Mouse (Mus musculus) Patski (cell line): ENCODE data around the gene Col19a1. TPM values are rescaled to one million over a fixed set of nuclear protein-coding genes. Genes with fewer than 3 reads are reported as not detected.

Experiments used
- ATAC-seq: fragments of 100-300 bp; one replicate; pipeline ENCODE4 v1.8.0; 2021
- CTCF ChIA-PET: fragments of 350-600 bp; sonication (Branson Sonifier 250); formaldehyde crosslinking; loops from one replicate; lab custom pipeline; 2022; ENCODE audit warnings: inconsistent platforms; lab: Charles Lee
- POLR2A ChIA-PET: fragments of 350-600 bp; sonication (Branson Sonifier 250); formaldehyde crosslinking; loops from one replicate; lab custom pipeline; 2022; ENCODE audit warnings: antibody characterized with exemption, inconsistent platforms; lab: Charles Lee
- DNase-seq: peaks from one replicate; pipeline ENCODE4 v3.0.0-alpha.2; 2011; ENCODE audit warnings: low read depth, low spot score
- H3K27me3 ChIP-seq: fragments of 371-371 bp; one replicate; pipeline ENCODE4 v1.5.1; 2021
- CTCF ChIP-seq: fragments of 100-300 bp; IDR thresholded peaks from one replicate; pipeline ENCODE4 v1.5.1; 2021
- in situ Hi-C: fragments of 300-500 bp; cut with MboI; formaldehyde crosslinking; loops from 3 replicates; pipeline ENCODE4 v1.11.1; 2018; ENCODE audit warnings: low pct_unique_long_range_greater_than_20kb, mixed read lengths
- polyA plus RNA-seq: library from polyadenylated mRNA; unstranded; gene quantifications from one replicate; pipeline ENCODE4 v1.2.3, GENCODE M21; 2021

Gene Col19a1
- polyA plus RNA-seq, 1 experiment from 2014 or later, result not detected

DNA sequence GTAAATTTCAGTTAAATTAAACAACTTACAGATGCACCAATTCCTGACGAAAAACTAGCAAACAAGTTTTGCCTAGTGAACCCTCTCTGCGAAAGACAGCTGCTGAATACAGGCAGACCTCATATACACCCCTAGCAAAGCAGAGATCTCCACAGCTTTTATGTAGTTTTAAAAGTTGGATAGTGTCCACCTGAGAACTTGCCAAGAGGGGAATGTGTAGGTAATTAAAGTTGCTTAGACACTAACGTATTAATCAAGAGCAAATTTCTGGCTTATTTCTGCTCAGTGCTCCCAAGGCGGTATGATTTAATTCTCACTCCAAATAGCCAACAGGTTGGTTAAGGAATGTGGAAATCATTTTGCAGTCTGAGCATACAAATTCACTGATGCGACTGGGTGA lies 329.3 kb downstream of the Col19a1 start:
- CTCF ChIA-PET, result no interaction called here

DNA sequence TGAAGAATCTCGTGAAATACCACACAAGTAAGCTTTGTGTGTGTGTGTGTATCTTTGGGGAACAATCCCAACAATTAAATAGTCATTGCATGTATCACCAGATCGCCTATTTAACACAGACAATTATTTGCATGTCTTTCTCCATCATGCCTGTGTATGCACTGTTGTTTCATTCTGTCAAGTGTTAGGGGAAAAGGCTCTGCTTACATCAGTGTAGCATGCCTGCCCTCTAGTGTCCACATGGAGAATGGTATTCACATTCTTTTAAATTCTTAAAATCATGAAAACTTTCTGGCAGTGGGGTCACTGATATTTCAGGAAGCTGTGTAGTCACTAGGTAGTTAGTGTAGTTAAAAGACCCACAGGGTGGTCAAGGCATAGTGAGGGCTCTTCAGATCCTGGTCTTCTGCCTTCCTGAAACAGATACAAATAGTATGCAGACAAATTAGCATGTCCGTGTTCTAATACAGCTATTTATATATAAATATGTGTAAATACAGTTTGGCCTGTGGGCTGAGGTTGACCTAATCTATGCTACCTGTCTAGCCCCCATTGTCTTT lies 338.1 kb downstream of the Col19a1 start:
- in situ Hi-C loops, result loop anchor here (5.0 kb wide), 1 partner anchor 422 kb away; no protein-coding TSS in a partner anchor
- CTCF ChIA-PET, result interaction anchor here (1.6 to 1.9 kb wide), 5 partner anchors 9 to 422 kb away, joined by 5 to 13 read pairs (median 7); no protein-coding TSS in a partner anchor
- DNase-seq (peak; percentile 0), ATAC-seq (peak; percentile 62)
- peaks cover 31% of the 10 kb centered on the region for H3K27me3 ChIP-seq
- peak; percentile 74 for TF ChIP-seq CTCF
- POLR2A ChIA-PET, result no interaction called here

More for the DNA sequence above, 329.3 kb downstream of the Col19a1 start:
- in situ Hi-C loops, result no loop called here
- ATAC-seq, result no peak
- POLR2A ChIA-PET, result no interaction called here
- no peak for DNase-seq
- peaks cover 50% of the 10 kb centered on the region for H3K27me3 ChIP-seq
- TF ChIP-seq CTCF, result no peak

DNA sequence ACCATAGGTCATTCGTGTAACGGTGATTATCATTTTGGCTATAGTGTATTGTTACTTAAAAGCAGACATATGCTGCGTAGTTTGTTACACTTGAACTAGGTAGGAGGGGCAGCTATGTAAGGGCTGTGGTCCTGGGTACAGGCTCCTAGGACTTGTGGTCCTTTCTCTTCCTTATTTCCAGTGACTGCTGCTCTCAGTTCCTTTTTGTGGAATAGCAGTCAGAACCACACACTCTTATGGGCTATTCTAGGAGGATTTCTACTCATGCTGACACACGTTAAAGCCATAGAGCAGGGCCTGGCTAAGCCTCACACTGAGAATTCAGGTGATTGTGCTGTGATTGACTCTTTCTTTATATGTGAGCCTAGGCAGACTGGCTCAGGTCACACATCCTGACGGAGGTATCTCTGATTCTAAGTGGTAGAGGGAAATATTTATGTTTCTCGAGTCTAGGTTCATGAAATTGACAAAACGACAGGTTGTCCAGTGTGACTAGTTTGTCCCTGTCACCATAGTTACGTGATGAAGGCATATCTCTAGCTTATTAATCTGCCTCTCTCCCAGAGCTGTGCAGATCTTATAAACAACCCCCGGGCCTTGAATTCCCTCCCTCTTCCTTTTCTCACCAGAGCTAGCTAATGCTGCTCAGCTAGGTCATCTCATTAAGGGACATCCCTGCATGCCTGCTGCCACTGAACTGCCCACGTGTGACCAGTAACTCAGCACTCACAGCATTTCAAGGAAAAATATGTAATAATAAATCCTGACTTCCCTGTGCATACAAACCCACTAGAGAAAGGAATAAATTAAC lies 338.8 kb downstream of the Col19a1 start:
- peaks cover 34% of the 10 kb centered on the region for H3K27me3 ChIP-seq
- POLR2A ChIA-PET, result no interaction called here
- peak; percentile 26 for ATAC-seq
- CTCF ChIA-PET, result interaction anchor here (1.6 to 1.9 kb wide), 3 partner anchors 13 to 421 kb away, joined by 6 to 8 read pairs (median 7); no protein-coding TSS in a partner anchor
- in situ Hi-C loops, result loop anchor here (5.0 kb wide), 1 partner anchor 421 kb away; no protein-coding TSS in a partner anchor
- DNase-seq, result no peak
- no peak for TF ChIP-seq CTCF

DNA sequence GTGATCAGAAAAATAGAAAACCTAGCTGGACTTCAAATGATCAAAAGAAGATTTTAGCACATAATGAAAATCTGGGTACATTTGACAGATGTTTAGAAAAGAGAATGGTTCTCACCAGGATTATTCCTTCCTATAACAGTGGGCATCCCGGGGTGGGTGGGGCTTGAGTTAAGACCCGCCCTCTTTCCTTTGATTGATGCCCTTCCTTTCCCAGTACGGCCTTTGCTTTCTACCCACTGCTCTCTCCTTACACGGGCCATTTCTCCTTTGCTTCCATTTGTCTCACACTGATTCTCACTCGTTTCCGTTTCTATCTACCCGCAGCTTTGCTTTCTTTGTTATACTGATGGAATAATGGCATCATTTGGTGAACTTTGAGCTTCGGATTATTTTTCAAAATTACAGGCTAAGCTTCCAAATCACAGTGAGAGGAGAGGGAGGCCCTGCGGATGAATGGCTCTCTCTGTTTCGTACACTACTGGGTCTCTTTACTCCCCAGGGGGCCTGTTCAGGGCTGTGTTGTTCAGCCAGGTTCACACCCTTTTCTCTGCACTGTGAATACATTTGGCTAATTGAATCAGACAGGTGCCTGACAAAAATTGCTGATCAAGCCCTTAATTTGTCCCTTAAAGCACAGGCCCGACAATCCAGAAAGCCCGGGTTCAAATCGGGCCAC lies 341.4 kb downstream of the Col19a1 start:
- no peak for TF ChIP-seq CTCF
- in situ Hi-C loops, result loop anchor here (5.0 kb wide), 1 partner anchor 419 kb away; no protein-coding TSS in a partner anchor
- ATAC-seq (no peak), DNase-seq (no peak)
- ChIA-PET POLR2A (no interaction called here), CTCF (no interaction called here)
- peaks cover 26% of the 10 kb centered on the region for H3K27me3 ChIP-seq

DNA sequence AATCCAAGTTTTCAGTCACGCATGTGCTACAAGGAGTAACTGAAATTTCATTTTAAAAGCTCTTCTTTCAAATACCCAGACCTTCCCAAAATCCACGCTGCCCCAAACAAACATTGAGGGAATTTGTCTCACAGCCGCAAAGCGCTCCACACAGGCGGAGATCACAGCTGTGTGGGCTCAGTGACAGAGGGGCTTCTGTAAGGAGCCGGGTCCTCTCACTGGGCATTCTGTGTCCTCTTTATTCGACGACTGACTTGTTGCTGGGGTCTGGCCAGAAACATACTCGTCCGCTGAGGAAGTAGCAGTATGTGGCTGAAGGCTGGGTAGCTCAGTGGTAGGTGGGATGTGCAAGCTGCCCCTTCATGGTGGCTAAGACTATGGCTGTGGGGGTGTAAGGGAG lies 342.3 kb downstream of the Col19a1 start:
- ChIA-PET POLR2A (no interaction called here), CTCF (interaction anchor here (0.7 to 0.8 kb wide), 2 partner anchors 13 to 382 kb away, joined by 3 read pairs; no protein-coding TSS in a partner anchor)
- in situ Hi-C loops, result loop anchor here (5.0 kb wide), 1 partner anchor 418 kb away; no protein-coding TSS in a partner anchor
- TF ChIP-seq CTCF, result no peak
- no peak for ATAC-seq
- H3K27me3 ChIP-seq, result peaks cover 23% of the 10 kb centered on the region
- no peak for DNase-seq

DNA sequence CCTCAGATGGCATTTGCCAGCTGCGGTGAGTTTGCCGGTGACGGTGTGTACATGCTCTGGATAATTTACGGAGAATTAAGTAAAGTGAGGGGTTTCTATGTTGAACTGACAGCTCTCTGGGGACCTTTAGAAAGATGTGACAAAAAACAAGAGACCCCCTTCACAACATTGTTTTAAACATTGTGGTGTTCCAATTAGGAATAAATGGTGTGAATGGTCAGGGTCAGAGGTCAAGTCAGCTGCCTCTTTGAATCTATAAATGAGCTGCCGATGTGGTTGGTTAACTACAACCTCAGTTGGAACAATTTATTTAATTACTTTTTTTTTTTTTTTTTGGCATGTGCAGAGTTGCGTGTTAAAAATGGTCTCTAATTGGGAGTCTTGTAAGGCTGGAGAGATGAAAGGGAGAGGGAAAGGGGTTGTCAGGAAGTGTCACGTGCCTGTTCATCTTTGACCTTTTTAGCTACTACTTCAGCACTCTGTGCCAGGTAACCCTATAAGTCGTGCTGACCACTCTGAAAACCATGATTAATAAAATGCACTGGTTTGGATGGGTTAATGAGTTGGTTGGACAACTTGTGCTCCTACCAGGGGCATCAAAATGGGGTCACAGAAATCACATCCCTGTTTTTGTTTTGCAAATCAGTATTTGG lies 347.1 kb downstream of the Col19a1 start:
- peaks cover 32% of the 10 kb centered on the region for H3K27me3 ChIP-seq
- ChIA-PET CTCF (interaction anchor here (1.0 to 1.4 kb wide), 3 partner anchors 9 to 12 kb away, joined by 3 to 5 read pairs (median 3); no protein-coding TSS in a partner anchor), POLR2A (no interaction called here)
- DNase-seq, result no peak
- TF ChIP-seq CTCF, result no peak
- ATAC-seq, result no peak
- in situ Hi-C loops, result no loop called here

DNA sequence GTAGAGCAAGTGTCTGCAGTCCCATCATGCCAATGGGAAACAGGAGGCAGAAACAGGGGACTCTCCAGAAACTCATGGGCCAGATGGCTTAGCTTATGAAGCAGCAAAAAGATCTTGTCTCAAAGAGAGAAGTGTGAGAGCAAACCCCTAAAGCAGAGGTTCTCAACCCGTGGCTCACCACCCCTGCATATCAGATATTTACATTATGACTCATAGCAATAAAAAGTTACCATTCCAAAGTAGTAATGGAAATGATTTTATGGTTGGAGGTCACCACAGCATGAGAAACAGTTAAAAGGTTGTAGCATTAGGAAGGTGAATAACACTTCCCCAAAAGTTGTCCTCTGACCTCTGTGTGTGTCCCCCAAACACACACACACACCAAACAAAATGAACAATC lies 350.9 kb downstream of the Col19a1 start:
- H3K27me3 ChIP-seq, result peaks cover 52% of the 10 kb centered on the region
- no peak for TF ChIP-seq CTCF
- ATAC-seq (no peak), DNase-seq (no peak)
- POLR2A ChIA-PET, result no interaction called here
- in situ Hi-C loops, result no loop called here
- CTCF ChIA-PET, result interaction anchor here (1.1 kb wide), 1 partner anchor 13 kb away, joined by 6 read pairs; no protein-coding TSS in a partner anchor

DNA sequence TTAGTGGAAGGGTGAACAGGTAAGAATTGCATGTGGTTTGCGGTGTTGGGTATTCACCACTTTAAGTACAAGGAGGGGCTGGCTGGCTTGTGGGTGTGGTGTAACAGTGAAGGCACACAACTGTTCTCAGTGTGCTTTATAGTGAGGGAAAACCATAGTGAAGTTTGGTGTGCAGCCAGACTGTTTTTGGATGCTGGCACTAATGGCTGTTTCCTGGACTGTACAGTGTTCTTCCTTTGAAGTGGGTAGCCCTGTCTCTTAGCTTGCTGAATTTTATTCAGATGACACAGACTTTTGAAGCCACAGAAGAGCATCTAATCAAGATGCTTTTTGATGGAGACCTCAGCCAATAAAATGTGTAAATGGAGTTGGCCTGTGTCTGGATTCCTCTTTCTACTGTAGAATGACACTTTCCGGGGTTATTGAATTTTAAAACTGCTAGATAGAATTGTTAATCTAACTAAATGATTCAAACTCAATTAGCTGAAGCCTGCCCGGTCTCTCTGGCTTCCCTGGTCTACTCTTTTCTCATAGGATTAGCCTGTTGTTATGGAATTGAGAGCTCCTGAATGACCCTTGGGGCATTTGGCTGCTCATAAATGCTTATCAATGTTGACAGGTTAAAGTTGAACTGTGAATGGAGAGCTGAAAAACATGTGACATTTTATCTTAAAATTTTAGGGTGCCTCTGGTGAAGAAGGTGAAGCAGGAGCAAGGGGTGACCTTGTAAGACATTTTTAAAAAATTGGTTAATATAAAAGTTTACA lies 355.6 kb downstream of the Col19a1 start:
- ChIA-PET POLR2A (no interaction called here), CTCF (interaction anchor here (1.3 kb wide), 1 partner anchor 13 kb away, joined by 3 read pairs; no protein-coding TSS in a partner anchor)
- in situ Hi-C loops, result no loop called here
- TF ChIP-seq CTCF, result no peak
- H3K27me3 ChIP-seq, result peaks cover 46% of the 10 kb centered on the region
- ATAC-seq (no peak), DNase-seq (no peak)

DNA sequence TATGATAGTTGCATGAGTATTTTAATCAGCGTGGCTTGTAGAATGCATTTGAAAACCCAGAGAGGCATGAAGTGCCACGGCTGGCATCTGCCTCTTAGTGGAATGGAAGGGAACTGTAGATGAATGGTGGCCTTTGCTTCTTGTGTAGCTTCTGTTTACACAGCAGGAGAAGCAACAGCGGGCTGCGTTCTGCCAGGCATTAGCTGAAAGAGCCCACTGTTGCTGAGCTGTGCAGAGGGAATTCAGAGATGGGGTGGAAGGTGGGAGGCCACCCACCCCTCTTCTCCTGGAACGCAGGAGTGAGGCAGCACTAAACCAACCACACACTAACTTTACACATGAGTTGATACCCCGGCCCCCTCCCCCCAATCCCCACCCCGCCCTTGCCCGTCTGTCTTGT lies 356.8 kb downstream of the Col19a1 start:
- no peak for ATAC-seq
- TF ChIP-seq CTCF, result no peak
- DNase-seq, result no peak
- CTCF ChIA-PET, result no interaction called here
- in situ Hi-C loops, result no loop called here
- H3K27me3 ChIP-seq, result peaks cover 46% of the 10 kb centered on the region
- POLR2A ChIA-PET, result no interaction called here
